Mouse (Mus musculus): ENCODE results near the gene Tmem59l.
"Not testable (repeated sequence)": the region's sequence is repeated elsewhere in the genome, so short reads cannot be mapped to it uniquely, and the experiment has no call there.

Tmem59l gene

GRCm38 (mm10) chr8:70486941-70487520 lies at the start of gene Tmem59l:
Gene Tmem59l, minus strand, starts transcription at chr8:70487358.
- DNase-seq: peak; percentile 82

DNA sequence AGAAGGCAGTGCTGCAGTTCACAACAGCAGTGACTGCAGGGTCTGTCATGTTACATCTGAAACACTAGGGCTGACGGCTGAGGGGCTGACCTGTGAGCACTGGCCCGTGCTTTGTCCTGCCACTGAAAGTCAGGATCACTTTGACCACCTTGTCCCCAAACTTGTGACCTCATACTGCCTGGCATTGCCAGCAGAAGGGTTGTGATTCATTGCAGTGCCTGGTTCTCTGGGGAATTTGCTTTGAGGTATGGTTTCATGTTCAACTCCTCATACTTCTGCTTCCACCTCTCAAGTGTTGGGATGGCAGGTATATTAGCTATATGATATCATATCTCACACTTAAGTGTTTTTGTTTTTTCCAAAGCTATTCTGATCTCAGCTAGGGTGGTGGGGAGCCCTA lies 48.5 kb upstream of the Tmem59l start:
- DNase-seq: no peak

DNA sequence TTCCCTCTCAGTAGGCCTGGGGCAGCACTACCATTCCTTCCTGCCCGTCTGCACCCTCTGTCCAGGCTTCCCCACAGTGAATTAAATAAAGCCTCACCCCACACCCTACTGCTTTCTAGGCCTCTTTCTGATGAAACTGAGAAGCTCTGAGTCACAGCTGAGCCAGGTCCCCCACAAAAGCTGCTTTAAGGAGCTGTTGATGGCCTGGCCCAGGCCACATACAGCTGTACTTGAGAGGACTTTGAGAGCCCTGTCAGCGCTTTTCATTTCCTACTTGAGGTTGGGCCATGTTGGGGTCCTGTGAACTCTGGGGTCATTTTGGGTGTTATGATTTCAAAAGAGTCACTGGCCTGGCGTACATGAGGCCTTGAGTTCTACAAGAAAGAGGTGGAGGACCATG lies 48.1 kb upstream of the Tmem59l start:
- DNase-seq: no peak

- DNase-seq: no peak
Measured at GRCm38 (mm10) chr8:70534281-70534680, 47.1 kb upstream of the Tmem59l start.

- no peak for DNase-seq
Measured at GRCm38 (mm10) chr8:70530314-70530713, 43.2 kb upstream of the Tmem59l start.

- no peak for DNase-seq
Measured at GRCm38 (mm10) chr8:70529741-70530161, 42.6 kb upstream of the Tmem59l start.

DNA sequence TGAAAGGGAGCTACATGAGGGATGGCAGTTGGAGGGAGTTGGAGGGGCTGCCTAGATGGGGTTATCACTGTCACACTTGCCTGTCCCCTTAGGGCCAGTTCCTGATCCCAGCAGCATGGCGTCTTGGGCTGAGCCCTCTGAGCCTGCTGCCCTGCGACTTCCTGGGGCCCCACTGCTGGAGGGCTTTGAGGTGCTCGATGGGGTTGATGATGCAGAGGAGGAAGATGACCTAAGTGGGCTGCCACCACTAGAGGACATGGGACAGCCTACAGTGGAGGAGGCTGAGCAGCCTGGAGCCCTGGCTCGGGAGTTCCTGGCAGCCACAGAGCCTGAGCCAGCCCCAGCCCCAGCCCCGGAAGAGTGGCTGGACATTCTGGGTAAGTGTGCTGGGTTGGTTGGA lies 42.1 kb upstream of the Tmem59l start:
- no peak for DNase-seq

GRCm38 (mm10) chr8:70528182-70528797 lies 41.1 kb upstream of the Tmem59l start:
- no peak for DNase-seq

DNA sequence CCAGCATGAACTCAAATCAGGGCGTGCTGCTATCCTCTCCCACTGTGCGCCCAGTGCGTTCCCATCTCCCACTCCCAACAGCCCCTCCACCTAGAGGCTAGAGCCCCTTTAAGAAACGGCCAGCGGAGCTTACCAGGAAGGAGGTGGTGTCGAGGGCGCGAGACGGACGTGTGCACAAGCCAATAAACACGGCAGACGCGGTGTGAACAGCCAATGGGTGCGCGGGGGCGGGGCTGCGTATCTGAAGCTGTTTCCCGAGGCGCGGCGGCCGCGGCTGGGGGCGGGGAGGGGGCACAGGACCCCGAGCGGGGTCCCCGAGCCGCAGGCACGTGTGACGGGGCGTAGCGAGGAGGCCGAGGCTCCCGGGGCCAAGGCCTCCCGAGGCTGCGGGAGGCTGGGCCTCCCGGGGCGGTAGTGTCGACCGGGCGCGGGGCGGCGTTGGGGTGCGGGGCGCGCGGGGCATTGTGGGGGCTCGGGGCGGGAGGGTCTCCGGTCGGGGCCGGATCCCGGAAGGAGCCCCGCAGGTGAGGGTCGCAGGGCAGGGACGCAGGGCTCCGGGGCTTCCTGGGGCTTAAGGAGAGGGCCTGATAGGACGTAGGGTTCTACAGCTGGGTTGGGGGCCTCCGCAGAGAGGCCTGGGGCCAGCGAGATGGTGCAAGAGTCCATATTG lies 40.5 kb upstream of the Tmem59l start, which contains the start of the genes Fkbp8 and Kxd1:
Gene Fkbp8, plus strand, starts transcription at position 213 of the 670 bp plus-strand sequence.
Gene Kxd1, minus strand, starts transcription at position 445 of the 670 bp plus-strand sequence.
- peak; percentile 97 for DNase-seq

DNA sequence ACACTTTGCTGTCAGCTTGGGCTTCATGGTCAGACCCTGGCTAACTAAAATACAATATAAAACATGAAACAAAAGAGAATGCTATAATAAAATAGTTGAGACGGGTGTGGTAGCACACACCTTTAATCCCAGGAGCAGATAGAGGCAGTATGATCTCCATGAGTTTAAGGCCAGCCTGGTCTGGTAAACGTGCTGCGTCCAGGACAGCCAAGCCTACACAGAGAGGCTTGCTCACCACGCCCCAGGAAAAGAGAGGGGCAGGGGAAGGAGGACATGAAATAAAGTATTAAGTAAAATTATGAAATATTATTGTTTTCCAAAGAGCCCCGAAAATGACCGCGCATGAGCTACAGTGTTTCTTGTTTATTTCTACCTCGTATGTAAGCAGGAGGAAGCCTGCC lies 40.0 kb upstream of the Tmem59l start:
- DNase-seq: no peak

GRCm38 (mm10) chr8:70522592-70523403 lies 35.6 kb upstream of the Tmem59l start:
- peak; percentile 97 for DNase-seq

- DNase-seq: no peak
Measured at GRCm38 (mm10) chr8:70519606-70520005, 32.4 kb upstream of the Tmem59l start.

- no peak for DNase-seq
Measured at GRCm38 (mm10) chr8:70519043-70519442, 31.9 kb upstream of the Tmem59l start.

DNA sequence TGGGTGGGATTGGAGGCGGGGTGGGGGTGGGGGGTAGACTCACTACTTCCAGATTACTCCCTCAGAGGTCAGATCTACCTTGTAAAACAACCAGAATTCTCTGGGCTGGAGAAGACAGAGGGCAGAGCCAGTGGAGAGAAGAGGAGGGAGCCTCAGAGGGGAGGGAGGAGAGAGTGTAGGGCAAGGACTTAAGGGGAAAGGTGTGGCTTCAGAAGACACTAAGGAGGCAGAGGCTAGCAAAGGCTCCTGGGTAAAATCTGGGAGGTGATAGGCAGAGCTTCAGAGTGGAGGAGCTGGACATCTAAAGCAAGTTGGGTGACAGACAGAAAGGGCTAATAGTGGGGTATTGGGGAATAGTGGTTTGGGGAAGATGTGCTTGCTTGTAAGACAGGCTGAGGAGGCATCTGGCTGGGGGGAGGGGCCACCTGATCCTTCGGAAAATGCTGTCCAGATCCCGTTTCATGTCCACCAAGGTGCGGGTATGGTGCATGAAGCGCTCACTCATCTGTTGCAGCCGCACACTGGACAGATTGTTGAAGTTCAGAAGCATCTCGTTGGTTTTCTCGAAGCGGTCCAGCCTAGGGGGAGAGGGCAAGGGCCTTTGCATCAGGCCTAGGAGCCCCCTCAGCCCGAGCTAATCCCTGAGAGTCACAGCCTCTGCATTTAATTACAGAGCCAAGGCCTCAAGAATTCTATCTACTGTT lies 30.9 kb upstream of the Tmem59l start:
- DNase-seq: no peak

DNA sequence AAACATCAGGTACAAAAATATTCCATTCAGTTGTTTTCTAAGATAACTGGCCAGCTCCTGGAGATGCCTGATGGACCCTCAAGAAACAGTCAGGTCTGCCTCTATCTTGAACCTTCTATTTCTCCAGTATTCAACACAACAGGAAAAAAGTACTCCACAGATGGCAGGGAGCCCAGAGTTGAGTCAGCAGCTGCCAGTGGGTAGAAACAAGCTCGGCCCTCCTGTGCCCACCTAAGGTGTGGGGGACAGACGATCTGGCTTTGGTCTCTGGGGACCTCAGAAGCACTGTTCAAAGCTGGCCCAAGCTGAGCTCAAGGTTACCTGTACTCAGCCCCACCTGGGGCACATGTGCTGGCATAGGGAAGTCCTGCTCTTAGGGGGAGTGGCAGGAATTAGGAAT lies 26.3 kb upstream of the Tmem59l start:
- no peak for DNase-seq

GRCm38 (mm10) chr8:70512253-70512903 lies 25.2 kb upstream of the Tmem59l start:
- no peak for DNase-seq

GRCm38 (mm10) chr8:70511770-70512169 lies 24.6 kb upstream of the Tmem59l start:
- DNase-seq: no peak

DNA sequence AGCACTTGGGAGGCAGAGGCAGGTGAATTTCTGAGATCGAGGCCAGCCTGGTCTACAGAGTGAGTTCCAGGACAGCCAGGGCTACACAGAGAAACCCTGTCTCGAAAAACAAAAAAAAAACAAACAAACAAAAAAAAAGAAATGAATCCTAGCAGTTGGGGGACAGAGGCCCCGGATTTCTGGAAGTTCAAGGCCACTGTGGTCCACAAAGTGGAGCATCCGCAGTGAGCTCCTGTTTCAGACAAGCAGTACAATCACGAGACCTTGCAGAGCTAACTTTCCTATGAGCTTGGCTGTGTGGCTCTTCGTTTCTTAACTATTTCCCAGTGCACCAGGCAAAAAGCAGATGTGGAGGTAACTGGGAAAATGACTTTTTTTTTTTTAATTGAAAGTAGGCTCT lies 24.0 kb upstream of the Tmem59l start:
- not testable (repeated sequence) for DNase-seq

GRCm38 (mm10) chr8:70510228-70510915 lies 23.2 kb upstream of the Tmem59l start, which contains the start of gene Uba52:
Gene Uba52, minus strand, starts transcription at chr8:70510801.
- peak; percentile 98 for DNase-seq

DNA sequence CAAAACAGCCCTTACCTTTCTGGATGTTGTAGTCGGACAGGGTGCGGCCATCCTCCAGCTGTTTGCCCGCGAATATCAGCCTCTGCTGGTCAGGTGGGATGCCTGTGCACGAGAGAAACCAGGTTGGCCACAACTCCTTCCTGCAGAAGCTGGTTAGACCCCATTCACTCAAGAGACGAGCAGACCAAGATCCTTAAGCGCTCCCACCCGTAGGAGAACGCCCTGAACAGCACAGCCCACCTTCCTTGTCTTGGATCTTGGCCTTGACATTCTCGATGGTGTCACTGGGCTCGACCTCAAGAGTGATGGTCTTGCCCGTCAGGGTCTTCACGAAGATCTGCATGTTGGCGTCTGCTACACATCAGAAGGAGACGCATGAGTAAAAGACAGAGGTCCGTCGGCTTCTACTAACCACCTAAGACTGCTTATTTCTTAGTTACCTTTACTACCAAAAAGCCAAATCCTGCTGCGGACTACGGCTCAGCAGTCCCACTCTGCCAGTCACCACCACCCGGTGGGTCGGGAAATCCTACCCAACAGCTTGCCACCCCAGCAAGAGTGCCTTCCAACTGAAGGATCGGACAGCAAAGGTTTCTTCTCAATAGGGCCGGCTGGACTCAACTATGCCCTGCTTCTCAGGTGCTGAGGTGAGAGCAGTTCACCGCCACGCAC lies 22.3 kb upstream of the Tmem59l start:
- no peak for DNase-seq

DNA sequence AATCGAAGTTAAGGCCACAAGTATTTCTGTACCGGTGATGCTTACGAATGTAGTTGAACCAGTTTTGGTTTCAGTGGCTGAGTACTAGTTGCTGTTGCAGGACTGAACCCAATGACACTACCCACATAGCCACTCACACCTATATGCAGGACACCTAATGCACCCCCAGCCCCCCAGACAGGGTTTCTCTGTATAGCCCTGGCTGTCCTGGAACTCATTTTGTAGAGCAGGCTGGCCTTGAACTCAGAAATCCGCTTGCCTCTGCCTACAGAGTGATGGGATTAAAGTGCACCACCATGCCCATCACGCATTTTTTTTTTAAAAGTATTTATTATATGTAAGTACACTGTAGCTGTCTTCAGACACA lies 19.9 kb upstream of the Tmem59l start:
- no peak for DNase-seq
